Mouse (Mus musculus) embryonic facial prominence, embryonic 15.5 days (tissue): ENCODE measurements around the gene Gm21964. TPM values are rescaled to one million over a fixed set of nuclear protein-coding genes. Genes with fewer than 3 reads are reported as not detected.

Experiments
- ATAC-seq: fragments of 200-750 bp; cut with Nextera tagmentation; 2 replicates; pipeline ENCODE4 v1.8.0; 2017; ENCODE audit warnings: low read depth, moderate TSS enrichment; ENCODE audit not compliant: insufficient number of reproducible peaks, low FRiP score, low TSS enrichment
- H3K27ac ChIP-seq: fragments of 300-500 bp; sonication (generic); replicated peaks from 2 replicates; pipeline ENCODE4 v1.5.1; 2015; ENCODE audit warnings: mild to moderate bottlenecking, inconsistent platforms
- H3K27me3 ChIP-seq: fragments of 300-500 bp; sonication (generic); 2 replicates; pipeline ENCODE4 v1.6.1; 2015; ENCODE audit warnings: inconsistent platforms
- H3K36me3 ChIP-seq: fragments of 300-500 bp; sonication (generic); 2 replicates; pipeline ENCODE4 v1.6.1; 2015; ENCODE audit warnings: mild to moderate bottlenecking, inconsistent platforms
- H3K4me1 ChIP-seq: fragments of 300-500 bp; sonication (generic); 2 replicates; pipeline ENCODE4 v1.6.1; 2015; ENCODE audit warnings: inconsistent platforms
- H3K4me2 ChIP-seq: fragments of 300-500 bp; sonication (generic); replicated peaks from 2 replicates; pipeline ENCODE4 v1.6.1; 2015; ENCODE audit warnings: mild to moderate bottlenecking, inconsistent platforms
- H3K4me3 ChIP-seq: fragments of 300-500 bp; sonication (generic); replicated peaks from 2 replicates; pipeline ENCODE4 v1.5.1; 2015; ENCODE audit warnings: mild to moderate bottlenecking, inconsistent platforms
- H3K9ac ChIP-seq: fragments of 300-500 bp; sonication (generic); 2 replicates; pipeline ENCODE4 v1.6.1; 2015; ENCODE audit warnings: inconsistent platforms
- H3K9me3 ChIP-seq: fragments of 300-500 bp; sonication (generic); replicated peaks from 2 replicates; pipeline ENCODE4 v1.6.1; 2016; ENCODE audit warnings: inconsistent platforms
- WGBS: fragments of 180-500 bp; shearing (Covaris S2); methylation state at CpG from one replicate; pipeline ENCODE4 v1.1.7; 2015; 5-methylcytosine and 5-hydroxymethylcytosine counted together
- polyA plus RNA-seq: library from polyadenylated mRNA; unstranded; fragments of >200 nt; fragmentation: Nextera tagmentation; extraction: Ambion mirVana; gene quantifications from 2 replicates; pipeline ENCODE4 v1.2.1, GENCODE M21; 2015

Gene Gm21964
- polyA plus RNA-seq, 1 experiment from 2014 or later: not detected

DNA sequence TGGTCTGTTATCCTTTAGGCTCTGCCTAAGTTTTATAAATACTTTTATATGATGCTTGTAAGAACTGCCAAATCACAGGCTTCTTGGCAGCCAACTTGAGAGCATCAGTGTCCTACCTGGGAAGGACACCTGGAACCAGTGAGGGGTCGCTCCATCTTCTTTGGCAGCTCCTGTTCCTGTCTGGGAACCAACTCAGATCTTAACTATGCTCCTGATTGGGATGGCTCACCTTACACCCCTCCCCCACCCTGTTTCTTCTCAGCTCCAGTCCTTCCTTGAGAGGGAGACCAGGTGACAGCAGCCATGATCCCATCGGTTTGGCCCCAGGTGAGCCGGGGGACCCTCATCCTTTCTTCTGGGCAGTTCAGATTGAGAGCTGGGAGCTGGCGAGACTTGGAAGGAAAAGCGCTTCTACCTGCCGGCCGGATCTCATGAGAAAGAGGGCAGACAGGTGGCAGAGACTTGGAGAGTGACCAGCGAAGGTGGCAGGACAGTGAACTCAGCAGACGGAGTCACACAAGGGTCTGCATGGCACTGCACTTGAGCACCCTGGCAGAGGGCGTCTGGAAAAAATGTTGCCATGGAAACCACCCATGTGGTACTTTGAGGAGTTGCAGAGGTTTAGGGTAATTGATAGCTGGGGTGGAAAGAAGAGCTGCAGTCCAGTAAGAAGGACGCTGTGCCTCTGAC lies 18.4 kb upstream of the Gm21964 start:
- 74% methylated on average over 11 of the region's 11 CpGs for WGBS
- Histone ChIP-seq H3K9me3 (no peaks in the 10 kb centered on the region), H3K36me3 (peaks cover 32% of the 10 kb centered on the region), H3K4me2 (no peak overlapping the region), H3K4me1 (peaks cover 7% of the 10 kb centered on the region; the same call in 1 of the 2 replicates), H3K27me3 (no peaks in the 10 kb centered on the region), H3K9ac (no peak overlapping the region), H3K27ac (no peak overlapping the region), H3K4me3 (no peak overlapping the region)
- ATAC-seq: no peak

DNA sequence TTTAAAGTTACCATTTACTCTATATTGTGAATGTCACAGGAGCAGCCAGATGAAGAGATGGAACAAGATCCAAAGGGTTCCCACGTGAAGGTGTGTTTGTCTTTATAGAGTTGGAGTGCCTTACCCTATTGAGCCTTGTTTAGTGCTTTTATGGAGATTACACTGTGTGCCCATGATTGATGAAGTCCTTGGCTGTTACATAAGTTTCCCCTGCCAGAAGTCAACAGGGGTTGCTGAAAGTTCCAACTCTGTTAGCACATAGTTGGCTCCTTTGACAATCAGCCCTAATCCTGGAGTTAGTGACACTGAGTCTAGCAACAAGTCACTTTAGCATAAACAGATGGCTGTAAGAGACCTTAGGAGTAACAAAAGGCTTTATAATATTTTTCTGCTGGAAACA lies 9.1 kb upstream of the Gm21964 start:
- no peak overlapping the region for H3K4me3 ChIP-seq
- H3K9ac ChIP-seq: no peak overlapping the region
- H3K4me2 ChIP-seq: no peak overlapping the region
- H3K4me1 ChIP-seq: no peaks in the 10 kb centered on the region
- ATAC-seq: no peak
- H3K9me3 ChIP-seq: 0 out of 2 replicates have a peak, but pooled peaks cover 7% of the 10 kb centered on the region
- peaks cover 24% of the 10 kb centered on the region for H3K36me3 ChIP-seq
- WGBS: 59% methylated on average over 1 of the region's 1 CpGs
- H3K27ac ChIP-seq: no peak overlapping the region
- H3K27me3 ChIP-seq: no peaks in the 10 kb centered on the region

DNA sequence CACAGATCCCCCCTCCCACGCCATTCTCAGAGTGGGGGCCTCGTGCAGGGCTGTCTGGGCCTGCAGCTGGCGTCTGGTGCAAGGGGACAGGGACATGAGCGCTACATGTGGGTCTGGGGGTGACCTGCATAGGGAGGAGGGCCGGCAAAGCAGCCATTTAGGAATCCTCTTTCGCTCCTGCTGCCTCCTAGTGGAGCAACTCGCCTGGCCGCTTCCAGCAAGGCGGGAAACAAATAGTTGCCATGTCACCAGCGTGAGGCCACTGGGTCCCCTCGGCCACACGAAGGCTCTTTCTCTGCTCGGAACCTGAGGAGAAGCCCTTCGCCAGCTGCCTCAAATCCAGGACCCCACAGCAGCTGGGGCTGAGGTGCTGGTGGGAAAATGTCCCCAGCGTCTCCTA lies 669 bp downstream of the Gm21964 start:
- Histone ChIP-seq H3K27me3 (no peaks in the 10 kb centered on the region), H3K9me3 (no peaks in the 10 kb centered on the region), H3K27ac (no peak overlapping the region), H3K4me3 (no peak overlapping the region), H3K4me1 (no peaks in the 10 kb centered on the region), H3K4me2 (no peak overlapping the region), H3K36me3 (no peaks in the 10 kb centered on the region), H3K9ac (no peak overlapping the region)
- 83% methylated on average over 15 of the region's 15 CpGs for WGBS
- ATAC-seq: no peak

DNA sequence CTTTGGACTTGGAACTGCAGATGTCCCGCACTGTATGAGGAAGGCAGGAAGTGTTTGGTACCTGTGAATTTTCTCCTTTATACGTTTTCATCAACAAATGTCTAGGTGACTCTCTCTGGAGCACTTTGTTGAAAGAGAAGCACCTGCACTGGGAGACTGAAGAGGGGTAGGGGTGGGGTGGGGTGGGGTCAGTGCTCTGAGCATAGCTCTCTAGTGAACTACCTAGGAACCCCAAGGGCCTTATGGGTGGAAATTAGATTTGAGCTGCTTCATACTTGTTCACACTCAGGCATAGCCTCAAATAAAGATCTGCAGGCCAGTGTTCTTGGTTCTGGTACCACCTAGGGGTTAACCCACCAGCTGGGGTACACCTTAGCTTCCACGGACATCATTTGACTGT lies 1.6 kb downstream of the Gm21964 start, which contains the start of gene Gm17720:
TSS of gene Gm17720 (minus strand) at position 101 of the 400 bp plus-strand sequence.
- Histone ChIP-seq H3K4me3 (no peak within 1 kb of the TSS), H3K36me3 (no peaks in the 10 kb centered on the region), H3K27ac (no peak within 1 kb of the TSS), H3K9me3 (no peaks in the 10 kb centered on the region), H3K4me2 (no peak within 1 kb of the TSS), H3K9ac (no peak within 1 kb of the TSS), H3K4me1 (no peaks in the 10 kb centered on the region), H3K27me3 (no peaks in the 10 kb centered on the region)
- no peak for ATAC-seq
- WGBS: 86% methylated on average over 3 of the region's 3 CpGs

DNA sequence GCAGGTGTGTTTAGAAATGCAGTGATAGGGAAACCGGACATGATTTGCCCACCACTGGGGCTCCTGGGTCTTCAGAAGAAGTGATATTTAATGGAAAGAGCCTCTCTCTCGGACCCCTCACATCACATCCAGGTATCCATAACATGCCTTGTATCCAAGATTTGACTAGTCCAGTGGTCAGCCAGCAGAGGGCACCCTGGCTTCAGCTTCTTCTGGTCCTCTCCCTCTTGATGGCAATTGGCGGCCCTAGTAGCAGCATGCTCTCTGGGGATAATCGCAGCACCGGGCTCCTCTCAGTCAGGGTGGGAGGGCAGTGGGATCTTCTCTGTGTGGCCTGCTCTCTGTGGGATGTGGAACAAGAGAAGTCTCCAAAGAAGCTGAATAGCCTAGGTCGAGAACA lies 18.7 kb downstream of the Gm21964 start:
- no peaks in the 10 kb centered on the region for H3K36me3 ChIP-seq
- no peak overlapping the region for H3K9ac ChIP-seq
- H3K4me2 ChIP-seq: no peak overlapping the region
- WGBS: 38% methylated on average over 6 of the region's 6 CpGs
- H3K27me3 ChIP-seq: no peaks in the 10 kb centered on the region
- no peak for ATAC-seq
- no peak overlapping the region for H3K4me3 ChIP-seq
- no peak overlapping the region for H3K27ac ChIP-seq
- no peaks in the 10 kb centered on the region for H3K4me1 ChIP-seq
- H3K9me3 ChIP-seq: no peaks in the 10 kb centered on the region

GRCm38 (mm10) chr8:110130537-110130936 lies 29.5 kb downstream of the Gm21964 start:
- H3K27me3 ChIP-seq: no peaks in the 10 kb centered on the region
- 0 out of 2 replicates have a peak, but pooled peaks have one; percentile 29 for ATAC-seq
- no peak overlapping the region for H3K4me3 ChIP-seq
- no peaks in the 10 kb centered on the region for H3K36me3 ChIP-seq
- H3K4me1 ChIP-seq: no peaks in the 10 kb centered on the region
- no peak overlapping the region for H3K9ac ChIP-seq
- H3K9me3 ChIP-seq: no peaks in the 10 kb centered on the region
- no peak overlapping the region for H3K4me2 ChIP-seq
- 24% methylated on average over 13 of the region's 13 CpGs for WGBS
- H3K27ac ChIP-seq: no peak overlapping the region

GRCm38 (mm10) chr8:110134236-110134635 lies 33.2 kb downstream of the Gm21964 start:
- H3K4me3 ChIP-seq: no peak overlapping the region
- H3K4me1 ChIP-seq: no peaks in the 10 kb centered on the region
- WGBS: 88% methylated on average over 8 of the region's 8 CpGs
- no peaks in the 10 kb centered on the region for H3K9me3 ChIP-seq
- H3K36me3 ChIP-seq: no peaks in the 10 kb centered on the region
- ATAC-seq: no peak
- H3K27me3 ChIP-seq: no peaks in the 10 kb centered on the region
- H3K9ac ChIP-seq: no peak overlapping the region
- H3K27ac ChIP-seq: no peak overlapping the region
- H3K4me2 ChIP-seq: no peak overlapping the region

DNA sequence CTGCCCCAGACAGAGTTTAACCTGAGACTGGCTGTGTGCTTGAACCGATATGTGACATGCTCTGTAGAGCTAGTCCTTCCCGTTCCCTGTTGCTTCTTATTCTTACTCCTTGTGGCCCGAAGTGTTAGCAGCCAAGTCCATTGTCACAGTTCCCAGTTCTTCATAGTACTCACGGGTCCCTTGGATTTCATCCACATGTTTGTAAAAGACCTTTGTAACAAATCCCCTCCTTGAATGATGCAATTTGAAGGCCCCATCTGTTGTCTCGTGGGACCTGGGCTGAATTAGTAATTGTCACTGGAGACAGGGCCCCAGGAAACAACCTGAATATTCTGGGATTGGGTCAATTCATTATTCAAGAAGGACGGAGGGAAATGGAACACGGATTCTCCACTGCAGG lies 34.5 kb downstream of the Gm21964 start:
- Histone ChIP-seq H3K36me3 (no peaks in the 10 kb centered on the region), H3K27ac (no peak overlapping the region), H3K9me3 (no peaks in the 10 kb centered on the region), H3K4me2 (no peak overlapping the region), H3K4me3 (no peak overlapping the region), H3K27me3 (no peaks in the 10 kb centered on the region), H3K9ac (no peak overlapping the region), H3K4me1 (no peaks in the 10 kb centered on the region)
- WGBS: 70% methylated on average over 7 of the region's 7 CpGs
- no peak for ATAC-seq

GRCm38 (mm10) chr8:110140156-110140555 lies 39.1 kb downstream of the Gm21964 start:
- H3K4me2 ChIP-seq: no peak overlapping the region
- H3K27me3 ChIP-seq: no peaks in the 10 kb centered on the region
- 65% methylated on average over 3 of the region's 3 CpGs for WGBS

GRCm38 (mm10) chr8:110140770-110141169 lies 39.8 kb downstream of the Gm21964 start:
- no peaks in the 10 kb centered on the region for H3K9me3 ChIP-seq
- H3K4me1 ChIP-seq: no peaks in the 10 kb centered on the region
- no peaks in the 10 kb centered on the region for H3K27me3 ChIP-seq
- no peak overlapping the region for H3K27ac ChIP-seq
- H3K36me3 ChIP-seq: no peaks in the 10 kb centered on the region
- WGBS: 66% methylated on average over 4 of the region's 4 CpGs
- H3K4me2 ChIP-seq: no peak overlapping the region
- H3K4me3 ChIP-seq: no peak overlapping the region
- no peak for ATAC-seq
- no peak overlapping the region for H3K9ac ChIP-seq

More at GRCm38 (mm10) chr8:110140156-110140555, 39.1 kb downstream of the Gm21964 start:
- Histone ChIP-seq H3K36me3 (no peaks in the 10 kb centered on the region), H3K27ac (no peak overlapping the region), H3K4me1 (no peaks in the 10 kb centered on the region), H3K9ac (no peak overlapping the region), H3K4me3 (no peak overlapping the region), H3K9me3 (no peaks in the 10 kb centered on the region)
- ATAC-seq: no peak

DNA sequence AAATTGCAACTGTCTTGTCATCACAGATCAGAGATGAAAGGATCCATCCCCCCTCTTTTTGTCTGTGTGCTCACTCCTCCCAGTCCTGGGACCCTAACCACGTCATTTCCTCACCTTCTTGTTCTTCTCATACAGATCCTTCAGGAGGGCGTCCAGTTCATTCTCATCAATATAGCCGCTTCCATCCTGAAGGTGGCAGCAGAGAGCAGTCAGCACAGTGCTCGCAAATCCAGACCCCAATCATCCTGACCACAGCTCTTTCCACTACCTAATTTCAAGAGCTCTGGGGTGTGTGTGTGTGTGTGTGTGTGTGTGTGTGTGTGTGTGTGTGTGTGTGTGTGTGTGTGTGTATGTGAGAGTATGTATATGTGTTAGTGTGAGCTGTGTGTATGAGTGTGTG lies 44.5 kb downstream of the Gm21964 start:
- Histone ChIP-seq H3K9me3 (no peaks in the 10 kb centered on the region), H3K9ac (no peak overlapping the region), H3K27ac (no peak overlapping the region), H3K4me1 (no peaks in the 10 kb centered on the region), H3K36me3 (no peaks in the 10 kb centered on the region), H3K4me3 (no peak overlapping the region), H3K4me2 (no peak overlapping the region), H3K27me3 (no peaks in the 10 kb centered on the region)
- ATAC-seq: no peak
- 0% methylated on average over 4 of the region's 4 CpGs for WGBS

DNA sequence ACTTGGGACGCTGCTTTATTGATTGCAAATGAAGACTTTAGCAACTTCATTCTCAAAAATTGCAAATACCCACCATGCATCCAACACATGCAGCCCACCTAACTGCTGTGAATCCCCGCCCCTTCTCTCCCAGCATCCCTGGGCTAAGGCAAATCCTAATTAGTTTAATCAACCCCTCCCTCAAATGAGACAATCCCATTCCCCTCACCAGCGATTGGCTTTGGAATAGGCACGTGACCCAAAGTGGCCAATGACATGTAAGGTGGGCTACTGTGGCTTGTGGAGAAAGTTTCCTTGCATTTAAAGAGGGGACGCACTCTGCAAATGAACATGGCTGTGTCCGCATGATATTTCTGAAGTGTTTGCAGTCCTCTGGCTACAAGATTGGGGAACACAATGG lies 51.9 kb downstream of the Gm21964 start:
- no peak for ATAC-seq
- H3K27ac ChIP-seq: no peak overlapping the region
- no peaks in the 10 kb centered on the region for H3K4me1 ChIP-seq
- H3K27me3 ChIP-seq: no peaks in the 10 kb centered on the region
- no peaks in the 10 kb centered on the region for H3K9me3 ChIP-seq
- 71% methylated on average over 6 of the region's 6 CpGs for WGBS
- H3K9ac ChIP-seq: no peak overlapping the region
- H3K4me3 ChIP-seq: no peak overlapping the region
- H3K36me3 ChIP-seq: no peaks in the 10 kb centered on the region
- H3K4me2 ChIP-seq: no peak overlapping the region
